Mouse (Mus musculus) midbrain, postnatal 0 days (tissue): ENCODE data around the gene Dzank1. TPM values are rescaled to one million over a fixed set of nuclear protein-coding genes. Genes with fewer than 3 reads are reported as not detected.
A peak's percentile ranks its signal among the peaks of the same experiment; 100 is the strongest.

Experiments used
- ATAC-seq: fragments of 200-750 bp; cut with Nextera tagmentation; 2 replicates; pipeline ENCODE4 v1.8.0; 2017; ENCODE audit warnings: moderate number of reproducible peaks, mild to moderate bottlenecking, moderate TSS enrichment, moderate library complexity; ENCODE audit not compliant: low FRiP score
- DNase-seq: peaks from one replicate; pipeline ENCODE4 v3.0.0-alpha.2; 2015; ENCODE audit warnings: low spot score
- H3K27ac ChIP-seq: fragments of 300-500 bp; sonication (generic); 2 replicates; pipeline ENCODE4 v1.5.1; 2014; ENCODE audit warnings: low read depth, mild to moderate bottlenecking, low read length, mixed read lengths
- H3K27me3 ChIP-seq: fragments of 300-500 bp; sonication (generic); 2 replicates; pipeline ENCODE4 v1.6.1; 2014; ENCODE audit warnings: low read length, control low read depth, mixed read lengths; ENCODE audit not compliant: insufficient read depth
- H3K36me3 ChIP-seq: fragments of 300-500 bp; sonication (generic); 2 replicates; pipeline ENCODE4 v1.6.1; 2014; ENCODE audit warnings: low read length, control low read depth, mixed read lengths; ENCODE audit not compliant: insufficient read depth
- H3K4me1 ChIP-seq: fragments of 300-500 bp; sonication (generic); 2 replicates; pipeline ENCODE4 v1.6.1; 2014; ENCODE audit warnings: mild to moderate bottlenecking, control low read depth, antibody characterized with exemption, low read length, mixed read lengths; ENCODE audit not compliant: insufficient read depth
- H3K4me2 ChIP-seq: fragments of 300-500 bp; sonication (generic); 2 replicates; pipeline ENCODE4 v1.6.1; 2014; ENCODE audit warnings: low read depth, mild to moderate bottlenecking, low read length, mixed read lengths; ENCODE audit not compliant: poor library complexity, severe bottlenecking
- H3K4me3 ChIP-seq: fragments of 300-500 bp; sonication (generic); 2 replicates; pipeline ENCODE4 v1.5.1; 2014; ENCODE audit warnings: low read depth, mild to moderate bottlenecking, low read length, moderate library complexity
- H3K9ac ChIP-seq: fragments of 300-500 bp; sonication (generic); replicated peaks from 2 replicates; pipeline ENCODE4 v1.6.1; 2014; ENCODE audit warnings: mild to moderate bottlenecking, low read length, moderate library complexity, mixed read lengths; ENCODE audit not compliant: poor library complexity, severe bottlenecking
- H3K9me3 ChIP-seq: fragments of 300-500 bp; sonication (generic); 2 replicates; pipeline ENCODE4 v1.6.1; 2016; ENCODE audit warnings: low read length, control low read depth
- CTCF ChIP-seq: IDR thresholded peaks from 2 replicates; pipeline ENCODE4 v1.5.1; 2016; ENCODE audit warnings: antibody characterized with exemption, mild to moderate bottlenecking
- WGBS: fragments of 180-500 bp; shearing (Covaris S2); extraction: QIAGEN DNeasy Blood & Tissue Kit; methylation state at CpG from one replicate; pipeline ENCODE4 v1.1.7; 2014; 5-methylcytosine and 5-hydroxymethylcytosine counted together
- polyA plus RNA-seq: library from polyadenylated mRNA; unstranded; fragments of >200 nt; fragmentation: Nextera tagmentation; extraction: Ambion mirVana; gene quantifications from 2 replicates; pipeline ENCODE4 v1.2.1, GENCODE M21; 2015
- total RNA-seq: library from RNA; depleted of rRNA; stranded (reverse); fragments of >200 nt; gene quantifications from 2 replicates; pipeline ENCODE4 v1.2.3, GENCODE M21; 2014

The Dzank1 gene
- total and polyA plus RNA-seq, 2 experiments from 2014 or later: 22.9 to 31.0 TPM

DNA sequence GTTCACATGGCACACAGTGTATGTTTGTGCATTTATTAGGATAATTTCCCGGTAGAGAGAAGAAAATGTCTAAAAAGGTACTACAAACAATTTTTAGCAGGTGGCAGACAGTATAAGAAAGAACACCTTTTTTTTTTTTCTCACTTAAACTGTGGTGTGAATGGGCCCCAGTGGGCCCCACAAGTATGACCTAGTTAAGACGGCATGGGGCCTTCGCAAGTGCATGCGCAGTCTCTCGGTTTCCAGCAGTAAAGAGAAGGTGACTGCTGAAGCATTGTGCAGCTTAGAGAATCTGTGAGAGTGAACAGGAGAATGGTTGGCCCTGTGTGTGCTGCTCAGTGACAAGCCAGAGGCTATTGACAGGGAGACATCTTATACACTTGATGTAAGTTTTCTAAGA, 37.9 kb downstream of the Dzank1 start:
- no peak for TF ChIP-seq CTCF
- WGBS: 91% methylated on average over 5 of the region's 5 CpGs
- DNase-seq: no peak
- H3K9ac ChIP-seq: no peak overlapping the region
- no peaks in the 10 kb centered on the region for H3K4me1 ChIP-seq
- ATAC-seq: no peak
- H3K36me3 ChIP-seq: peaks cover 47% of the 10 kb centered on the region
- H3K27ac ChIP-seq: no peak overlapping the region
- H3K4me3 ChIP-seq: no peak overlapping the region
- no peaks in the 10 kb centered on the region for H3K27me3 ChIP-seq
- no peak overlapping the region for H3K4me2 ChIP-seq
- no peaks in the 10 kb centered on the region for H3K9me3 ChIP-seq

DNA sequence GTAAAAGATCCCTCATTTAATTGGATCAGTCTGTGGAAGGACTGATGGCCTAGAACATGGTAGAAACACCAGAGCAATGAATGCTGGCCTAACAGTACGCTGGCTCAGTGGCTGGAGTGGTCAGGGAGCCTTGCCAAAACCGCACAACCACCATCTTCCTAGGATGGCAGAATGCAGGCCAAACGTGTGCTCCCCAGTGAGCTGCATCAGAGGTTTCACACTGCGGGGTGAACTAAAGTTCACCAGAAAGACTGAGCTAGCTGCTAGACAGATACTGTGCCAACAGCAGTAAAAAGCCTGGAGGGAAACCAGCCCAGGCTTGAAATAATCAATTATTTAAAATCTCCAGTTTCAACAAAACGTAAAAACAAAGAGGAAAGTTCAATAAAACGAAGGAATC, 39.7 kb downstream of the Dzank1 start:
- peaks cover 44% of the 10 kb centered on the region for H3K36me3 ChIP-seq
- ATAC-seq: no peak
- H3K4me2 ChIP-seq: no peak overlapping the region
- no peaks in the 10 kb centered on the region for H3K27me3 ChIP-seq
- H3K9me3 ChIP-seq: no peaks in the 10 kb centered on the region
- no peak overlapping the region for H3K4me3 ChIP-seq
- no peak overlapping the region for H3K9ac ChIP-seq
- no peak for TF ChIP-seq CTCF
- H3K27ac ChIP-seq: no peak overlapping the region
- H3K4me1 ChIP-seq: no peaks in the 10 kb centered on the region
- DNase-seq: no peak
- 81% methylated on average over 6 of the region's 6 CpGs for WGBS

DNA sequence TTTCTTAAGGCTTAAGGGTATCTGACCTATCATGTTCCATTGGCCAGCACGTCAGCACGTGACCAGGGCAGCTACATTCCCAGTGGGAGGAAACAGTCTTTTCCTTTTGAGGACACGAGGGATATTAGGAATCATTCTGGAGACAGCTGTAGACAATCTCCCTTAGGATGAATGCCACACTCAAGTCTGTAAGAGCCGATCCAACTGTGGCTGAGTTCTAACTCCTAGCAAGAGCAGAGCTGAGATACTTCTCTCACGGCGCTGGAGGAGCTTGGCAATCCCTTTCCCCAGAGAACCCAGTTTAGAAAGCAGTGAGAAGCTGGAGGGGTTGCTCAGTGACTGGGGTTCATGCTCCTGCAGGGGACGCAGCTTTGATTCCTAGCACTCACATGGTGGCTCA, 41.8 kb downstream of the Dzank1 start:
- peaks cover 43% of the 10 kb centered on the region for H3K36me3 ChIP-seq
- no peak overlapping the region for H3K9ac ChIP-seq
- TF ChIP-seq CTCF: no peak
- H3K27ac ChIP-seq: no peak overlapping the region
- ATAC-seq (no peak), DNase-seq (no peak)
- whole genome bisulfite sequencing: 89% methylated on average over 7 of the region's 7 CpGs
- no peaks in the 10 kb centered on the region for H3K4me1 ChIP-seq
- H3K9me3 ChIP-seq: no peaks in the 10 kb centered on the region
- H3K27me3 ChIP-seq: no peaks in the 10 kb centered on the region
- no peak overlapping the region for H3K4me3 ChIP-seq
- no peak overlapping the region for H3K4me2 ChIP-seq

DNA sequence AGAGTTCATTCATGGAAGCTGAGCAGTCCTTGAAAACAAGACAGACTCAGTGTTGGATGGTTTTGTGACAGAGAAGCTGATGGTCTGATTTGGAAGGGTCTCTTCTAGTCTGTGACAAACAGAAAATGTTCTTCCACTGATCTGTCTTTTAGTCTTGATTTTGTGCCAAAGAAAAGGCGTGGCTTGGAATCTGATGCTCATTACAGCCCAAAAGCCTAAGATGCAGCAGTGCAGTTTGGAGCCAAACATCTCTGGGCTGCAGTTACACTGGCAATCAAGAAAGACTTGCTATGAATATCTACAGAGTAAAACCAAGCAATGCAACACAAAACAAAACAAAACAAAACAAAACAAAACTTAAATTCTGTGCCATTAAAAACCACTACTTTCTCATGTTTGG, 43.1 kb downstream of the Dzank1 start:
- Histone ChIP-seq H3K4me1 (no peaks in the 10 kb centered on the region), H3K27me3 (no peaks in the 10 kb centered on the region), H3K4me2 (no peak overlapping the region), H3K36me3 (peaks cover 41% of the 10 kb centered on the region), H3K9me3 (no peaks in the 10 kb centered on the region), H3K4me3 (no peak overlapping the region), H3K9ac (no peak overlapping the region), H3K27ac (no peak overlapping the region)
- TF ChIP-seq CTCF: no peak
- no peak for DNase-seq
- WGBS: 60% methylated on average over 1 of the region's 1 CpGs
- ATAC-seq: no peak

DNA sequence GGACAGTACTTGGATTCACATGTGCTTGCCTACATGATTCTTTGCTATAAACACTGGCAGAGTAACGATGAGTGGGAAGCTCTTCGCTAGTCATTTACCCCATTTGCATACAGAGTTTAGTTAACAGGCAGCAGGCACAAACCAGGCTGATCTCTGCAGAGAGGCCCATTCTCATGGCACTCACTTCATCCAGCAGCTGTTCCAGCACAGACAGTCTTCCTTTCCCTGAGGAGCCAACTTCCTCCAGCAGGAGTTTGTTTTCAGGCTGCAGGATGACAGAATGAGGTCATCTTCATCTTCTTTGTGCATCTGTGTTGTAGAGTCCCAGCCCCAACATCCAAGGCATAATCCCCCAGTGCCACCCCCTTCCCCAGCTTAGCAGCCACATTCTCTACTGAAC, 47.8 kb downstream of the Dzank1 start:
- ATAC-seq: no peak
- no peak for DNase-seq
- no peak for TF ChIP-seq CTCF
- no peak overlapping the region for H3K4me3 ChIP-seq
- no peaks in the 10 kb centered on the region for H3K27me3 ChIP-seq
- no peaks in the 10 kb centered on the region for H3K4me1 ChIP-seq
- H3K27ac ChIP-seq: no peak overlapping the region
- peaks cover 34% of the 10 kb centered on the region for H3K36me3 ChIP-seq
- H3K9ac ChIP-seq: no peak overlapping the region
- H3K9me3 ChIP-seq: no peaks in the 10 kb centered on the region
- WGBS: 61% methylated on average over 2 of the region's 2 CpGs
- no peak overlapping the region for H3K4me2 ChIP-seq

DNA sequence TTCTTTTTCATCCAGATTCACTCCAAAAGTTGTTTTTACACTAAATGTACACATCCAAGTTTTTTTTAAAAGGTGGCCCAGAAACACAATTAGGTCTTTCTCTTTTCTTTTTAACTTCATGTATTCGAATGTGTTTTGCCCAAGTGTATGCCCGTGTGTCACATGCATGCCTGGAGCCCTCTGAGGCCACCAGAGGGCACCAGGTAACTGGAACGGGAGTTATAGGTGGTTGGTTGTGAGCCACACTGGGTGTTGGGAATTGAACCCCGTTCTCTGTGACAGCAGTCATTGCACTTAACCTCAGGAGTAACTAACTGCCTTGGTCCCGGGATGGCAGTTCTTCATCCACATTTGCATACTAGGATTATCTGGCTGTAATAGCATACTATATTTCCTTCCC, 60.0 kb downstream of the Dzank1 start:
- no peak overlapping the region for H3K27ac ChIP-seq
- H3K27me3 ChIP-seq: no peaks in the 10 kb centered on the region
- peaks cover 14% of the 10 kb centered on the region for H3K36me3 ChIP-seq
- WGBS: 70% methylated on average over 5 of the region's 5 CpGs
- TF ChIP-seq CTCF: peak; percentile 47
- ATAC-seq (no peak), DNase-seq (no peak)
- H3K4me1 ChIP-seq: no peaks in the 10 kb centered on the region
- no peak overlapping the region for H3K9ac ChIP-seq
- H3K9me3 ChIP-seq: no peaks in the 10 kb centered on the region
- H3K4me3 ChIP-seq: no peak overlapping the region
- H3K4me2 ChIP-seq: no peak overlapping the region
